ENCODE assay signal across 31 mouse cellular contexts in the genomic region with DNA sequence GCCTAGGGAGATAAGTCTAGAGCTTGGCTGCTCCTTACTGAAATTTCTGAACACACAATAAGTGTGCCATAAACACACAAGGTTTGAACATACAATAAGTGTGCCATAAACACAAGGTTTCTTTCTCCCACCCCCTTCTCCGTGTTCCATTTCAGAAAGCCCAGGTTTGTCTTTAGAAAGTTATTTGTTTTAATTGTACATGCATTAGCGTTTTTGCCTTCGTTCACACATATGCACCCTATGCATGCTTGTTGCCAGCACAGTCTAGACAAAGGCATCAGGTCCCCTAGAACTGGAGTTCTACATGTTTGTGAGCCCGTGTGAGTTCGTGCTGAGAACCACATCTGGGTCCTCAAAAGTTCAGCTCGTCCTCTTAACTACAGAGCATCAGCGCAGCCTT.
"Had no signal": no experiment of that assay in that cellular context is flagged by ENCODE, and none has a peak within 500 bp of the region (broad histone marks: within the 10 kb centered on the region; RNA-seq: fewer than 3 reads in every experiment).

No protein-coding gene starts in this region.

- H3K36me3 ChIP-seq: limb, embryonic 10.5 days; limb, embryonic 12.5 days; limb, embryonic 13.5 days; limb, embryonic 15.5 days; liver, embryonic 12.5 days; liver, embryonic 13.5 days; liver, embryonic 15.5 days; lung, embryonic 15.5 days; midbrain, embryonic 10.5 days; midbrain, embryonic 12.5 days; midbrain, embryonic 13.5 days; midbrain, embryonic 15.5 days; neural tube, embryonic 12.5 days; neural tube, embryonic 13.5 days had no signal

- H3K4me3 ChIP-seq: limb, embryonic 10.5 days; limb, embryonic 12.5 days; limb, embryonic 13.5 days; limb, embryonic 15.5 days; liver, embryonic 12.5 days; liver, embryonic 13.5 days; liver, embryonic 15.5 days; lung, embryonic 15.5 days; megakaryocyte, embryonic 14.5 days; midbrain, embryonic 10.5 days; midbrain, embryonic 12.5 days; midbrain, embryonic 13.5 days; midbrain, embryonic 15.5 days; myocyte; neural tube, embryonic 12.5 days; neural tube, embryonic 13.5 days had no signal

- H3K4me2 ChIP-seq: limb, embryonic 12.5 days; limb, embryonic 13.5 days; limb, embryonic 15.5 days; liver, embryonic 11.5 days; liver, embryonic 12.5 days; liver, embryonic 13.5 days; liver, embryonic 15.5 days; lung, embryonic 14.5 days; lung, embryonic 15.5 days; midbrain, embryonic 12.5 days; midbrain, embryonic 13.5 days; midbrain, embryonic 15.5 days; neural tube, embryonic 12.5 days; neural tube, embryonic 13.5 days had no signal

- H3K9me3 ChIP-seq: limb, embryonic 10.5 days; limb, embryonic 12.5 days; limb, embryonic 13.5 days; limb, embryonic 15.5 days; liver, embryonic 12.5 days; liver, embryonic 13.5 days; liver, embryonic 15.5 days; lung, embryonic 15.5 days; megakaryocyte, embryonic 14.5 days; midbrain, embryonic 10.5 days; midbrain, embryonic 12.5 days; midbrain, embryonic 13.5 days; midbrain, embryonic 15.5 days; neural tube, embryonic 12.5 days; neural tube, embryonic 13.5 days had no signal

- H3K27ac ChIP-seq: limb, embryonic 10.5 days; limb, embryonic 12.5 days; limb, embryonic 13.5 days; limb, embryonic 15.5 days; liver, embryonic 12.5 days; liver, embryonic 13.5 days; liver, embryonic 14.5 days; liver, embryonic 15.5 days; lung, embryonic 15.5 days; macrophage; midbrain, embryonic 10.5 days; midbrain, embryonic 12.5 days; midbrain, embryonic 13.5 days; midbrain, embryonic 15.5 days; neural tube, embryonic 12.5 days; neural tube, embryonic 13.5 days had no signal

- H3K27me3 ChIP-seq: limb, embryonic 12.5 days; limb, embryonic 13.5 days; limb, embryonic 15.5 days; liver, embryonic 12.5 days; liver, embryonic 13.5 days; liver, embryonic 15.5 days; lung, embryonic 15.5 days; midbrain, embryonic 12.5 days; midbrain, embryonic 13.5 days; midbrain, embryonic 15.5 days; neural tube, embryonic 12.5 days; neural tube, embryonic 13.5 days had no signal

- ATAC-seq: liver, embryonic 12.5 days; liver, postnatal 0 days; lung, postnatal 0 days; midbrain, embryonic 13.5 days; midbrain, embryonic 15.5 days; midbrain, embryonic 16.5 days had no signal

- H3K9ac ChIP-seq: limb, embryonic 12.5 days; limb, embryonic 13.5 days; limb, embryonic 15.5 days; liver, embryonic 12.5 days; liver, embryonic 13.5 days; liver, embryonic 14.5 days; liver, embryonic 15.5 days; liver, postnatal 0 days; lung, embryonic 14.5 days; lung, embryonic 15.5 days; midbrain, embryonic 12.5 days; midbrain, embryonic 13.5 days; midbrain, embryonic 15.5 days; neural tube, embryonic 12.5 days; neural tube, embryonic 13.5 days had no signal

- H3K4me1 ChIP-seq: limb, embryonic 10.5 days; limb, embryonic 12.5 days; limb, embryonic 13.5 days; limb, embryonic 15.5 days; liver, embryonic 12.5 days; liver, embryonic 13.5 days; liver, embryonic 15.5 days; lung, embryonic 15.5 days; midbrain, embryonic 10.5 days; midbrain, embryonic 12.5 days; midbrain, embryonic 13.5 days; midbrain, embryonic 15.5 days; neural tube, embryonic 12.5 days; neural tube, embryonic 13.5 days had no signal

- DNase-seq: left cerebral cortex, postnatal 4 days; liver; liver, embryonic 13.5 days; liver, postnatal 0 days; lung, adult 18-20 months; lung, adult 2 months; lung, embryonic 14.5 days; lung, postnatal 10 days; lung, postnatal 14 days; lung, postnatal 36 days; lung, postnatal 4 days had no signal
